In genomic region chr11:87227056-87227455, GRCm38 (mm10) we compare ENCODE assay signal across 16 mouse cellular contexts.
"Had no signal": no experiment of that assay in that cellular context is flagged by ENCODE, and none has a peak within 500 bp of the region (broad histone marks: within the 10 kb centered on the region; RNA-seq: fewer than 3 reads in every experiment).

No protein-coding gene starts in this region.

- H3K4me2 ChIP-seq: intestine, embryonic 15.5 days; kidney, embryonic 15.5 days; liver, embryonic 13.5 days; midbrain, embryonic 11.5 days; stomach, embryonic 15.5 days had no signal

- H3K9me3 ChIP-seq: intestine, embryonic 15.5 days; kidney, embryonic 15.5 days; liver, embryonic 13.5 days; stomach, embryonic 15.5 days had no signal

- H3K27ac ChIP-seq: intestine, embryonic 15.5 days; kidney, embryonic 15.5 days; liver, embryonic 13.5 days; stomach, embryonic 15.5 days had no signal

- H3K4me3 ChIP-seq: intestine, embryonic 15.5 days; kidney, embryonic 15.5 days; liver, embryonic 13.5 days; stomach, embryonic 15.5 days had no signal

- H3K27me3 ChIP-seq: intestine, embryonic 15.5 days; kidney, embryonic 15.5 days; liver, embryonic 13.5 days; stomach, embryonic 15.5 days had no signal

- H3K4me1 ChIP-seq: intestine, embryonic 15.5 days; kidney, embryonic 15.5 days; liver, embryonic 13.5 days; stomach, embryonic 15.5 days had no signal

- H3K36me3 ChIP-seq: intestine, embryonic 15.5 days; stomach, embryonic 15.5 days had no signal

- DNase-seq: kidney, adult 11 months; kidney, adult 8-10 months; kidney, postnatal 10 days; kidney, postnatal 36 days; liver, embryonic 13.5 days; lung, adult 2 months; lung, postnatal 14 days; lung, postnatal 4 days; midbrain, embryonic 14.5 days; right cerebral cortex, adult 18-20 months; right cerebral cortex, postnatal 14 days; right cerebral cortex, postnatal 4 days had no signal

- H3K9ac ChIP-seq: intestine, embryonic 15.5 days; kidney, embryonic 15.5 days; liver, embryonic 13.5 days; stomach, embryonic 15.5 days had no signal
